Mouse (Mus musculus): ENCODE data around the gene Dnm3.

DNA sequence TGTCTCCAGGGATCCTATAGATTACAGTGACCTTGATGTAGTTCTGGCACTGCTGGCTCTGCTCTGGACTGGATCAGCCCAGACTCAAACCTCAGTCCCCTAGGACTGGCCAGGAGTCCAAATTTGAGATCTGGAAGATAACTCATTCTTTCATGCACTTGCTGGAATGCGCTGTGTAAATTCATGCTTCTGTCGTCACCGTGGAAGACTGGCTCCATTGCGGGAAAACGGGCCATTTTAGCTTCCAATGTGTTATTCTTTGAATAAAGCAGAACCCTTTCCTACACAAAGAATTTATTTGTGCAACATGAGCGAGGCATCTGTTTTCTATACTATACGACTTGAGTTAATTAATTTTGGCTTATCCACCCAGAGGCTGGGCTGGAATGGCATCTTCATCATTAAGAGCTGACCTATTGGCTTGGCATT, 457.5 kb downstream of the Dnm3 start:
- TF ChIP-seq CTCF (conservative IDR thresholded peaks at IDR 0.05; ENCODE audit: insufficient read depth, insufficient read length, low read depth, low read length) (no peak), POLR2A (IDR thresholded peaks at IDR 0.05; ENCODE audit: low read depth, low read length) (no peak)

Measured in kidney, adult 2 months (tissue).